Mouse (Mus musculus): ENCODE data around the gene Ogt. TPM values are rescaled to one million over a fixed set of nuclear protein-coding genes. Genes with fewer than 3 reads are reported as not detected.

Gene Ogt
- polyA plus RNA-seq, 1 experiment = 238 TPM

GRCm38 (mm10) chrX:101640194-101641160, 617 bp downstream of the Ogt start:
- peak; percentile 46 to 59 for DNase-seq
- Histone ChIP-seq H3K27ac (ENCODE audit: insufficient read depth, low read length) (peak overlapping the region; percentile 90), H3K27me3 (ENCODE audit: control insufficient read depth, insufficient read depth, low read length) (no peaks in the 10 kb centered on the region), H3K4me1 (ENCODE audit: control insufficient read depth, insufficient read depth, low read length) (no peaks in the 10 kb centered on the region), H3K4me3 (replicated peaks; ENCODE audit: insufficient read depth, low read depth, low read length) (peak overlapping the region; percentile 96)
- TF ChIP-seq CTCF (IDR thresholded peaks at IDR 0.05; ENCODE audit: borderline replicate concordance, insufficient read depth, low read depth, low read length) (no peak), POLR2A (IDR thresholded peaks at IDR 0.05; ENCODE audit: borderline replicate concordance, insufficient read depth, low read length) (no peak)
- WGBS = 10% methylated on average over 45 of the region's 45 CpGs

GRCm38 (mm10) chrX:101641161-101641530, 1.3 kb downstream of the Ogt start:
- TF ChIP-seq POLR2A (IDR thresholded peaks at IDR 0.05; ENCODE audit: borderline replicate concordance, insufficient read depth, low read length) = no peak
- no peak for TF ChIP-seq CTCF (IDR thresholded peaks at IDR 0.05; ENCODE audit: borderline replicate concordance, insufficient read depth, low read depth, low read length)

GRCm38 (mm10) chrX:101642091-101642490, 2.2 kb downstream of the Ogt start:
- 7% methylated on average over 5 of the region's 5 CpGs for WGBS
- Histone ChIP-seq H3K4me3 (replicated peaks; ENCODE audit: insufficient read depth, low read depth, low read length) (peak overlapping the region; percentile 30), H3K27me3 (ENCODE audit: control insufficient read depth, insufficient read depth, low read length) (no peaks in the 10 kb centered on the region), H3K4me1 (ENCODE audit: control insufficient read depth, insufficient read depth, low read length) (no peaks in the 10 kb centered on the region), H3K27ac (ENCODE audit: insufficient read depth, low read length) (0 out of 2 replicates have a peak overlapping the region, but pooled peaks have one; percentile 6)
- no peak for DNase-seq
- TF ChIP-seq POLR2A (IDR thresholded peaks at IDR 0.05; ENCODE audit: borderline replicate concordance, insufficient read depth, low read length) (no peak), CTCF (IDR thresholded peaks at IDR 0.05; ENCODE audit: borderline replicate concordance, insufficient read depth, low read depth, low read length) (no peak)

More at GRCm38 (mm10) chrX:101641161-101641530, 1.3 kb downstream of the Ogt start:
- H3K4me1 ChIP-seq (ENCODE audit: control insufficient read depth, insufficient read depth, low read length) = no peaks in the 10 kb centered on the region
- H3K4me3 ChIP-seq (replicated peaks; ENCODE audit: insufficient read depth, low read depth, low read length) = peak overlapping the region; percentile 96
- H3K27me3 ChIP-seq (ENCODE audit: control insufficient read depth, insufficient read depth, low read length) = no peaks in the 10 kb centered on the region
- no peak for DNase-seq
- WGBS = 4% methylated on average over 6 of the region's 6 CpGs
- peak overlapping the region; percentile 90 for H3K27ac ChIP-seq (ENCODE audit: insufficient read depth, low read length)

- TF ChIP-seq CTCF (IDR thresholded peaks at IDR 0.05; ENCODE audit: borderline replicate concordance, insufficient read depth, low read depth, low read length) (no peak), POLR2A (IDR thresholded peaks at IDR 0.05; ENCODE audit: borderline replicate concordance, insufficient read depth, low read length) (no peak)
- no peak overlapping the region for H3K27ac ChIP-seq (ENCODE audit: insufficient read depth, low read length)
- no peaks in the 10 kb centered on the region for H3K4me1 ChIP-seq (ENCODE audit: control insufficient read depth, insufficient read depth, low read length)
- 62% methylated on average over 2 of the region's 2 CpGs for WGBS
- no peaks in the 10 kb centered on the region for H3K27me3 ChIP-seq (ENCODE audit: control insufficient read depth, insufficient read depth, low read length)
- H3K4me3 ChIP-seq (replicated peaks; ENCODE audit: insufficient read depth, low read depth, low read length) = no peak overlapping the region
- no peak for DNase-seq
Measured at GRCm38 (mm10) chrX:101645286-101645685, 5.4 kb downstream of the Ogt start.

GRCm38 (mm10) chrX:101646621-101647020, 6.8 kb downstream of the Ogt start:
- no peak for TF ChIP-seq CTCF (IDR thresholded peaks at IDR 0.05; ENCODE audit: borderline replicate concordance, insufficient read depth, low read depth, low read length)
- TF ChIP-seq POLR2A (IDR thresholded peaks at IDR 0.05; ENCODE audit: borderline replicate concordance, insufficient read depth, low read length) = no peak
- Histone ChIP-seq H3K27me3 (ENCODE audit: control insufficient read depth, insufficient read depth, low read length) (no peaks in the 10 kb centered on the region), H3K4me3 (replicated peaks; ENCODE audit: insufficient read depth, low read depth, low read length) (no peak overlapping the region), H3K4me1 (ENCODE audit: control insufficient read depth, insufficient read depth, low read length) (no peaks in the 10 kb centered on the region), H3K27ac (ENCODE audit: insufficient read depth, low read length) (no peak overlapping the region)
- WGBS = 63% methylated on average over 5 of the region's 5 CpGs
- DNase-seq = no peak

GRCm38 (mm10) chrX:101695686-101696085, 55.8 kb downstream of the Ogt start:
- 94% methylated on average over 27 of the region's 27 CpGs for WGBS
- no peak for DNase-seq
- no peak overlapping the region for H3K4me3 ChIP-seq (replicated peaks; ENCODE audit: insufficient read depth, low read depth, low read length)
- TF ChIP-seq POLR2A (IDR thresholded peaks at IDR 0.05; ENCODE audit: borderline replicate concordance, insufficient read depth, low read length) (no peak), CTCF (IDR thresholded peaks at IDR 0.05; ENCODE audit: borderline replicate concordance, insufficient read depth, low read depth, low read length) (no peak)
- H3K27ac ChIP-seq (ENCODE audit: insufficient read depth, low read length) = no peak overlapping the region
- H3K27me3 ChIP-seq (ENCODE audit: control insufficient read depth, insufficient read depth, low read length) = no peaks in the 10 kb centered on the region
- no peaks in the 10 kb centered on the region for H3K4me1 ChIP-seq (ENCODE audit: control insufficient read depth, insufficient read depth, low read length)

- H3K4me1 ChIP-seq (ENCODE audit: control insufficient read depth, insufficient read depth, low read length) = no peaks in the 10 kb centered on the region
- H3K27ac ChIP-seq (ENCODE audit: insufficient read depth, low read length) = no peak overlapping the region
- DNase-seq = no peak
- WGBS = 78% methylated on average over 48 of the region's 54 CpGs
- TF ChIP-seq CTCF (IDR thresholded peaks at IDR 0.05; ENCODE audit: borderline replicate concordance, insufficient read depth, low read depth, low read length) (no peak), POLR2A (IDR thresholded peaks at IDR 0.05; ENCODE audit: borderline replicate concordance, insufficient read depth, low read length) (no peak)
- no peak overlapping the region for H3K4me3 ChIP-seq (replicated peaks; ENCODE audit: insufficient read depth, low read depth, low read length)
- no peaks in the 10 kb centered on the region for H3K27me3 ChIP-seq (ENCODE audit: control insufficient read depth, insufficient read depth, low read length)
Measured at GRCm38 (mm10) chrX:101697537-101697936, 57.7 kb downstream of the Ogt start.

- DNase-seq = no peak
- H3K4me3 ChIP-seq (replicated peaks; ENCODE audit: insufficient read depth, low read depth, low read length) = no peak overlapping the region
- no peaks in the 10 kb centered on the region for H3K27me3 ChIP-seq (ENCODE audit: control insufficient read depth, insufficient read depth, low read length)
- H3K4me1 ChIP-seq (ENCODE audit: control insufficient read depth, insufficient read depth, low read length) = no peaks in the 10 kb centered on the region
- WGBS = 56% methylated on average over 23 of the region's 23 CpGs
- TF ChIP-seq POLR2A (IDR thresholded peaks at IDR 0.05; ENCODE audit: borderline replicate concordance, insufficient read depth, low read length) (no peak), CTCF (IDR thresholded peaks at IDR 0.05; ENCODE audit: borderline replicate concordance, insufficient read depth, low read depth, low read length) (no peak)
- no peak overlapping the region for H3K27ac ChIP-seq (ENCODE audit: insufficient read depth, low read length)
Measured at GRCm38 (mm10) chrX:101698232-101698631, 58.4 kb downstream of the Ogt start.
